Mouse (Mus musculus) retina, postnatal 1 day (tissue): ENCODE measurements around the gene Dcaf10.
"Not testable (repeated sequence)": the region's sequence is repeated elsewhere in the genome, so short reads cannot be mapped to it uniquely, and the experiment has no call there.

Experiments
- DNase-seq: peaks from one replicate; pipeline ENCODE4 v3.0.0-alpha.2; 2012

The Dcaf10 gene

GRCm38 (mm10) chr4:45396211-45396610, 54.3 kb downstream of the Dcaf10 start:
- not testable (repeated sequence) for DNase-seq

- DNase-seq: not testable (repeated sequence)
Measured at GRCm38 (mm10) chr4:45398315-45398714, 56.4 kb downstream of the Dcaf10 start.

- DNase-seq: no peak
Measured at GRCm38 (mm10) chr4:45399421-45400210, 57.7 kb downstream of the Dcaf10 start.

GRCm38 (mm10) chr4:45402281-45402680, 60.4 kb downstream of the Dcaf10 start:
- no peak for DNase-seq

- DNase-seq: no peak
Measured at GRCm38 (mm10) chr4:45402878-45403498, 61.1 kb downstream of the Dcaf10 start.

- DNase-seq: no peak
Measured at GRCm38 (mm10) chr4:45403499-45403878, 61.6 kb downstream of the Dcaf10 start.

GRCm38 (mm10) chr4:45404086-45404485, 62.2 kb downstream of the Dcaf10 start:
- DNase-seq: no peak

GRCm38 (mm10) chr4:45405315-45405714, 63.4 kb downstream of the Dcaf10 start:
- DNase-seq: no peak

GRCm38 (mm10) chr4:45406397-45406796, 64.5 kb downstream of the Dcaf10 start:
- DNase-seq: no peak

GRCm38 (mm10) chr4:45407001-45407702, 65.3 kb downstream of the Dcaf10 start:
- DNase-seq: no peak

GRCm38 (mm10) chr4:45407703-45408334, 65.9 kb downstream of the Dcaf10 start:
- DNase-seq: peak; percentile 47

GRCm38 (mm10) chr4:45408427-45409132, 66.7 kb downstream of the Dcaf10 start, which contains the start of gene Slc25a51:
TSS of gene Slc25a51 (minus strand) at chr4:45408766.
- DNase-seq: peak; percentile 95

- DNase-seq: peak; percentile 69
Measured at GRCm38 (mm10) chr4:45409270-45409669, 67.4 kb downstream of the Dcaf10 start.

- DNase-seq: no peak
Measured at GRCm38 (mm10) chr4:45411181-45411790, 69.4 kb downstream of the Dcaf10 start.

GRCm38 (mm10) chr4:45412433-45413192, 70.7 kb downstream of the Dcaf10 start:
- no peak for DNase-seq

- DNase-seq: no peak
Measured at GRCm38 (mm10) chr4:45413674-45414338, 71.9 kb downstream of the Dcaf10 start.

- DNase-seq: no peak
Measured at GRCm38 (mm10) chr4:45416314-45416713, 74.4 kb downstream of the Dcaf10 start.

- peak; percentile 87 for DNase-seq
Measured at GRCm38 (mm10) chr4:45418229-45418950, 76.5 kb downstream of the Dcaf10 start.

GRCm38 (mm10) chr4:45419051-45419450, 77.2 kb downstream of the Dcaf10 start:
- DNase-seq: no peak

- DNase-seq: no peak
Measured at GRCm38 (mm10) chr4:45420733-45421132, 78.8 kb downstream of the Dcaf10 start.
